Mouse (Mus musculus) cerebellum, postnatal 25 days (tissue): ENCODE results near the gene Tapbp.

ENCODE experiments used
- DNase-seq, 2 experiments: peaks; one replicate each; pipeline ENCODE4 v3.0.0; 2021; ENCODE audit warnings: mixed read lengths in 2 of 2

Tapbp gene

DNA sequence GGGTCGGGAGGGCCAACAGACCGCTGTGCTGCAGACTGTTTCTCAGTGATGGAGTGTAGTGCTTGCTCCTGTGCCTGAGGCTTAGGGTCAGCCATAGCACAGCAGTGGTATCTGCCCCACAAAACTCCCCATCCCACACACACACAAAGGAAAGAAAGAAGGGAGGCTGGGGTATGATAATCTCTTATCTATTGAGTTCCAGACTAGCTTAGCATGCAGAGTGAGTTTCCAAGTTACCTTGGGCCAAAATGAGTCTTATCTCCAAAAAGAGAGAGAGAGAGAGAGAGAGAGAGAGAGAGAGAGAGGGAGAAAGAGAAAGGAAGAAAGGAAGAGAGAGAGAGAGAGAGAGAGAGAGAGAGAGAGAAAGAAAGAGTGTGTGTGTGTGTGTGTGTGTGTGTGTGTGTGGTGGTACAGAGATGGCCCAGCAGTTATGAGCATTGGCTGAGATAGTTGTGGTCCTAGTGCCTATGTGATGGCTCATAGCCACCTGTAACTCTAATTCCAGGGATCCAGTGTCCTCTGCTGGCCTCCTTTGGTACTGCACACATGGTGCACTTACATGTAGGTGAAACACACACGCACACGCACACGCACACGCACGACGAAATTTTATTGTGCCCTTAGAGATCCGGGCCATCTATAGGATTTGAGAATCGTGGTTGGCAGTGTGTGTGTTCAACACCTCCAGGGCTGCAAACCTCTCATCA lies 9.0 kb downstream of the Tapbp start:
- DNase-seq: peak; percentile 44 to 66

DNA sequence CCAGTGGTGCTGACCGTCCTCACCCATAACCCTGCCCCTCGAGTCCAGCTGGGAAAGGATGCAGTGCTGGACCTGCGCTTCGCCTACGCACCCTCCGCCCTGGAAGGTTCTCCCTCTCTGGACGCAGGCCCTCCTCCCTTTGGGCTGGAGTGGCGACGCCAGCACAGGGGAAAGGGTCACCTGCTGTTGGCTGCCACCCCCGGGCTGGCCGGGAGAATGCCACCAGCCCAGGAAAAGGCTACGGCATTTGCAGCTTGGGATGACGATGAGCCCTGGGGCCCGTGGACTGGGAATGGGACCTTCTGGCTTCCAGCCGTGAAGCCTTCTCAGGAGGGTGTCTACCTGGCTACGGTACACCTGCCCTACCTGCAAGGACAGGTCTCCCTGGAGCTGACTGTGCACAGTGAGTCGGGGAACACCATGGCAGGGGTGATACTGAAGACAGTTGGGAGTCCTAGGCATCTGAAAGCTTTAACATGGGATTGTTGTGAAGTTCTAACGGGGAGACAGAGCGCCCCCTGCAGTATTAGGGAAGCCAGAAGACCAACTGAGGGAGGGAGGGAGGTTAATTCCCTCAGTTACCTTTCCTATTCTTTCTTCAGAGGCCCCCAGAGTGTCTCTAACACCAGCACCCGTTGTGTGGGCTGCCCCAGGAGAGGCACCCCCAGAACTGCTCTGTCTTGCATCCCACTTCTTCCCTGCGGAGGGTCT lies 9.9 kb downstream of the Tapbp start:
- DNase-seq: no peak

DNA sequence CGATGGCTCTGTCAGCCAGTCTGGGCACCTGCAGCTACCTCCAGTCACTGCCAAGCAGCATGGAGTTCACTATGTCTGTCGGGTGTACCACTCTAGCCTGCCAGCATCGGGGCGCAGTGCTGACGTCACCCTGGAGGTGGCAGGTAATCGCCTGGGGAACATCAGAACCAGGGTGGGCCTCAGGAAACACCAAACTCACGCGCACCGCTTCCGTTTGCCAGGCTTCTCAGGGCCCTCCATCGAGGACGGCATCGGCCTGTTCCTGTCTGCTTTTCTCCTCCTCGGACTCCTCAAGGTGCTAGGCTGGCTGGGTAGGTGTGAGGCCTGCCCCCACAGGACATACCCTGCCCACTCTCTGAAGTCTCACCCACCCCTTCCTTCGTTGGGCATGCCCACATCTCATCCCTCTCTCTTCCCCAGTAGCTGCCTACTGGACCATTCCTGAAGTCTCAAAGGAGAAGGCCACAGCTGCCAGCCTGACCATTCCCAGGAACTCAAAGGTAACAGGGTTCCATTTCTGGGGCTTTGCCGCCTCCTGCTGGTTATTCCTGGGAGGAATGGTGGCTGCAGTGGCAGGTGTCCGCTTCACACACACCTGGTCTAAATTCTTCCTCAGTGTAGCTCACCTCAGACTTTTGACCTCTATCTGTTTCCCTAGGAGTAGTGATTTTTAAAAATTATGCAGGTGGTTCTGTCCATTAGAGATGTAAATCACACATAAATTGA lies 10.7 kb downstream of the Tapbp start:
- DNase-seq: no peak

DNA sequence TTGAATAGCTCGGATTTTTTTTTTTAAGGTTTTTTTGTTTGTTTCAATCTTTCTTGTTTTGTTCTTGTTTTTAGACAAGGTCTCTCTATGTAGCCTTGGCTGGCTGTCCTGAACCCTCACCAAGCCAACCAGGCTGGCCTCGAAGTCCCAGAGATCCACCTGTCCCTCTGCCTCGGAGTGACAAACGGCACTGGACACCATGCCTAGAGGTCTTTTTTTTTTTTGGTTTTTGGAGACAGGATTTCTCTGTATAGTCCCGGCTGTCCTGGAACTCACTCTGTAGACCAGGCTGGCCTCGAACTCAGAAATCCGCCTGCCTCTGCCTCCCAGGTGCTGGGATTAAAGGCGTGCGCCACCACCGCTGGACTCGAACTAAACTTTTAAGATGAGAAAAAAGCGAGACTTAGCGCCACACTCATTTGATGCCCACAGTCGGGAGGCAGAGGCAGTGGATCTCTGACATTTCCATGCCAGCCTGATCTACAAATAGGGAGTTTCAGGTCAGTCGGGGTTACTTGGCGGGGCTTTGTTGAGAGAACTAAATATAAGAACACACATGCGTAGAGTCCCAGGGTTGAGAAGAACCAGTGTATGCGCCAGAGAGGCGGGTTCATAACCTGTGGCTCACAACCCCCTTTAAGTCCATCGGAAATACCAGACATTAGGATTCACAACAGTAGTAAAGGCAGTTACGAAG lies 12.7 kb downstream of the Tapbp start:
- no peak for DNase-seq

DNA sequence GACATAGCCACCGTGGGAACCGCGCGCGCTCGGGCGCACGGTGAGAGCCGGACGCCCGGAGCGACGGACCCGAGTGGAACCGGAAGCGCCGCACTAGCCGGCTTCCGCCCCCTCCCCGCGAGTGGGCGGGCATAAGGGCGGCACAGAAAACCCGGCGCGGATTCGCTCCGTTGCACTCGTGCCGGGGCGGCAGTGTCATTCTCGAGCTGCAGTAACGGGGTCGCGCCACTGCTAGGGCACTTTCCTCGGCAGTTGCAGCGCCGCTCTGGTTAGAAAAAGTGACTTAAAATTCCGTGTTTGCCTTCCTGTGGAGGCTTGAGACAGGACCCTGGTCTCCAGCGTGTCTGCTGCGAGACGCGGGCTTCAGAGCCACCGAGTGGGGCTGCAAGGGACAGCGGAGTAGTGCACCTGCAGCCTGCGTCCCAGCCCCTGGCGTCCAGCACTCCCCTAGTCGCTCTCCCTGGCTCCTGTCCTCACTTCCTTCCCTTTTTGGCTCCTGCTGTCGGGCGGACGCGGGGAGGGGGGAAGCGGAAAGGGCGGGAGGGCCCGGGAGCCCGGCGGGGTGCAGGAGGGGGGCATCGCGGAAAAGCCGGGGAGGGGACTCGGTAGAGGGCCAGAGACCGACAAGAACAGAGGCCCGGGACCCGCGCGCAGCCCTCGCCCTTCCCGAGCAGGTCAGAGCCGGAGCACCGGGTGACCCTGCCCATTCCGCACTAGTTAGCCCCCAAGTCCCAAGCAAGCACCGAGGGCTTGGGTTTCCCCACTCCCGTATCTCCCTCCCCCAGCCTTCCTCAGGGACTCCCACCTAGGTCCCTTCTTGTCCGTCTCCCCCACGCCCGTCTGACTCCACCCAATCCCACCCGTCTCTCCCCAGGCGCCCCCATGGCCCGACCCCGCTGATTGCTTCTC lies 13.9 kb downstream of the Tapbp start, which contains the start of gene Rgl2:
Gene Rgl2 (plus strand): TSS at position 173 of the 909 bp plus-strand sequence.
- DNase-seq: peak; percentile 98

DNA sequence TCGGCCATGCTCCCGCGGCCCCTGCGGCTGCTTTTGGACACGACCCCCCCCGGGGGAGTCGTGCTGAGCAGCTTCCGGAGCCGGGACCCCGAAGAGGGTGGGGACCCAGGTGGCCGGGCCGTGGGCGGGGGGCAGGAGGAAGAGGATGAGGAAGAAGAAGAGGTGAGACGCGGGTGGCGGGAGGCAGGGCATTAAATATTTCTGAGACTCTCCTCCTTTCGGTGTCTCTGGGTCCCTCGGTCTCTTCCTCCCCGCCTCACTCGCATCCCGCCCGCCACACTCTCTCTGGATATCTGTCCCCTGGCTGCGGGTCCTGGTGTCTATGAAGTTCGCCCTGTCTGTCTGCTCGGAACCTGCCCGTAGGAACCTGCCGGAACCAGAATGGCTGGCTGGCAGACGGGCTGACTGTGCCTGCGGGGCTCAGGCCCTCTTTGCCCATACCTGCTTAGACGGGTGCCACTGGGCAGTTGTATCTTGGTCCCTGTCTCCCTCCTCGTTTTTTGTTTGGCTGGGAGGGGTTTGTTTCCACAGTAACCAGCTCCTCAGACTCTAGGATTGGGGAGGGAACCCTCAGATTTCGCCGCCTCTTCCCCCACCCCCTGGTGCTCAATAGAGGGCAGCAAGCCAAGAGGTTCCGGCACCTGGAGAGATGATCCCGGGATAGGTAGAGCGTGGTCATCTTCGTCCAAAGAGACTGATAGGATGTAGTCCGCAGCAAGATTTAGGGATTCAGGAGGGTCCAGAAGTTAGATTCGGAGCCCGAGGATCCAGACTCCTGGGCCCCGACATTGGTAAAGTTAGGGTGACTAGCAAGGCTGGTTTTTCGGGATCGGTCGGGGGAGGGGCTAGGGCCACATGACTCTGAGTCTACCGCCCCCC lies 14.8 kb downstream of the Tapbp start:
- peak; percentile 63 to 69 for DNase-seq

DNA sequence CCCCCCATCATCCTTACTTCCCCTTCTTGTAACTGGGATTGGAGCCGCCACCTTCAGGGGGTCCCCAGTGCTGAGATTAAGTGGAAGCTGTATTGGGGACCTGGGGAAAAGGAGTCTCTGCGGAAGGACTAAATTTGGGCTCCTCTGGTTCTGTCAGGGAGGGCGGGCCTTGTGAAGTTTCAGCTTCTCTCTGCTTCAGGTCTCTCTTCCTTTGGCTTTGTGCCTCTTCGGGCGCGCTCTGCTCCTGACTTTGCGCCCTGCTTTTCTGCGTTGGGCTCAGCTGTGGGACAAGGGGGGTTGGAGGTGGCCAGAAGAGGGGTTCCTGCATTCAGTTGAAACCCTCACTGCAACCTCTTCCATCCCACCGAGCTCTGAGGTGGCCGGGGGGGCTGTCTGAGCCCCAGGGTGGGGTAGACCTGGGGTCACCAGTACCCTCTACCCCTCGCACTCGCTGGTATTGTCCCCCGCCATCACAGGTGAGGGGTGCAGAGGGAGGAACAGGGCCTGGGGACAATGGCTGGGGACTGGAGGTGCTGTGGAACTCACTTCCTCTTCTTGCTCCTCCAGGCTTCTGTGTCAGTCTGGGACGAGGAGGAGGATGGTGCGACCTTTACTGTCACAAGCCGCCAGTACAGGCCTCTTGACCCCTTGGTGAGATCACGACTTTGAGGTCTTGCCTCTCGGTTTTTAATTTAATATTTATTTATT lies 15.6 kb downstream of the Tapbp start:
- DNase-seq: no peak

DNA sequence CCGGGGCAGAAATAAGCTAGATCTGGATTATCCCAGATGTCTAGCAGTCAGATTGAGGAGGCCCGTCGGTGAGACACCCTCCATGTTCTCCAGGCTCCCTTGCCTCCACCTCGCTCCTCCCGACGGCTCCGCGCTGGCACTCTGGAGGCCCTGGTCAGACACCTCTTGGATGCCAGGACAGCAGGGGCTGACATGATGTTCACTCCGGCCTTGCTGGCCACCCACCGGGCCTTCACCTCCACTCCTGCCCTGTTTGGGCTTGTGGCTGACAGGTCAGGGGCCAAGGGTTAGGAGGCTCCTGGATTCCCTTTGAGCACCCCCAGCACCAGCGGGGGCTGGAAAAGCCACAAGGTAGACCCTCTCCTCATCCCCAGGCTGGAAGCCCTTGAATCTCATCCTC lies 16.2 kb downstream of the Tapbp start:
- DNase-seq: no peak

DNA sequence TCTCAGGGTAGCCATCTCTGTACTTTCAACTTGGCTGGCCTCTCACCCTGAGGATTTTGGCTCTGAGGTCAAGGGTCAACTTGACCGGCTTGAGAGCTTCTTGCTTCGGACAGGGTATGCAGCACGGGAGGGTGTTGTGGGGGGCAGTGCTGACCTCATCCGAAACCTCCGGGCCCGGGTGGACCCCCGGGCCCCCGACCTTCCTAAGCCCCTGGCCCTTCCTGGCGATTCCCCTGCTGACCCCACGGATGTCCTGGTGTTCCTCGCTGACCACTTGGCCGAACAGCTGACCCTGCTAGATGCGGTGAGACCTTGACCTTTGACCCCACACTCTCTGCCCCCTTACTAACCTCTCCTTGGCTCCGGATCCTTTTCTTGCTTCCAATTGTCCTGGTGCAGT lies 16.7 kb downstream of the Tapbp start:
- no peak for DNase-seq

DNA sequence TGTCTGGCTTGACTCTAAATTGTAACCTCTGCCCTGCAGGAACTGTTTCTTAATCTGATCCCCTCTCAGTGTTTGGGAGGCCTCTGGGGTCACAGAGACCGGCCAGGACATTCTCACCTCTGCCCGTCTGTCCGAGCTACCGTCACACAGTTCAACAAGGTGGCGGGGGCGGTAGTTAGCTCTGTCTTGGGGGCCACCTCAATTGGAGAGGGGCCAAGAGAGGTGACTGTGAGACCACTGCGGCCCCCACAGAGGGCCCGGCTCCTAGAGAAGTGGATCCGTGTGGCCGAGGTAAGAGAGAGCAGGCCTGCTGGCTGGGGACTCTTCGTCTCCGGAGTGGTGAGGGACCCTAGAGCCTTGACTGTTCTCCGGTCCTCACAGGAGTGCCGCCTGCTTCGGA lies 17.3 kb downstream of the Tapbp start:
- DNase-seq: no peak

DNA sequence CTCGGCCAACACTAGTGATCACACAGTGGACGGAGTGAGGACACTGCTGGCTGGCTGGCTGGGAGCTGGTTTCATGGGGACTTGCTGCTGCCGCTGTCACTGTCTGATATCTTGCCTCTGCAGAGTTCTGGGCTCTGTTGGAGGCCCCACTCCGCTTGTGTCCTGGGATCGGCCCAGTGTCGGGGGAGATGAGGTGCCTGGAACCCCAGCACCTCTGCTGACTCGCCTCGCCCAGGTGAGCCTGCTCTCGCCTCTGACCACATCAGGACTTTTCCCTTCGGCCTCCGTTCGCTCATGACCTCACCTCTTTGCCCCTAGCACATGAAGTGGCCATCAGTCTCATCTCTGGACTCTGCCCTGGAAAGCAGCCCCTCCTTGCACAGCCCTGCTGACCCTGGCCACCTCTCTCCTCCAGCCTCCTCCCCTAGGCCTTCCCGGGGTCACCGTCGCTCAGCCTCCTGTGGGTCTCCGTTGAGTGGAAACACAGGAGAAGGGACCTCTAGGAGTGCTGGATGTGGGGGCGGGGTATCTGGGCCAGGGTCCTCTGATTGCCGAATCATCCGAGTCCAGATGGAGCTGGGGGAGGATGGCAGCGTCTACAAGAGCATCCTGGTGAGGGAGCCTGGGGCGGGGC lies 19.8 kb downstream of the Tapbp start:
- no peak for DNase-seq

DNA sequence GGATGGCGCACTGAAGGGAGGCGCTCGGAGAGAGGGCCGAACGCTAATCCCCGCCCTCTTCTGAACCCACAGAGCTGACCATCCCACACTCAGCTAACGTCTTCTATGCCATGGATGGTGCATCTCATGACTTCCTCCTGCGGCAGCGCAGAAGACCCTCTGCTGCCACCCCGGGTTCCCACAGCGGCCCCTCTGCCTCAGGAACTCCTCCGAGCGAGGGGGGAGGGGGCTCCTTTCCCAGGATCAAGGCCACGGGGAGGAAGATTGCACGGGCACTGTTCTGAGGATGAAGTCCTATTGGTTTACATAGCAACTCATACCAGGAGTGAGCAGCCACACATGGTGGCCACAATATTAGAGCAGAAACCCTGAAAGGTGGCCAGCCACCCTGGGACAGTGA lies 21.3 kb downstream of the Tapbp start:
- DNase-seq: no peak

DNA sequence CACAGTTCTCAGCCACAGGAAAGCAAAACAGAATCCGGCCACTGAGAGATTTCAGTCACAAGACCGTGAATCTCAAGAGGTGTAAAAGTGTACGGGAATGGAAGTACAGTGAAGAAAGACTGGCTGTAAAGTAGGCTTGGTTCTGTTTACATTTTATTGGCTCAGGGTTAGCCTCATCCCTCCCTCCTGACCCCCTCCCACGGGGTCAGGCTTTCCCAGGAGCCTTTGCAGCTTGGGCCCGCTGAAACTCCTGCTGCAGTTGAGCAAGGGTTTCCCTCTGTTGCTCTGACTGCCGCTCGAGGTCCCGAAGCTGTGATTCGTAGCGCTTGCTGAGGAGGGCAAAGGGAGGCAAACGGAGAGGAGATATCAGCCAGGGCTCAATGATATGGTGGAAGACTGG lies 23.1 kb downstream of the Tapbp start:
- DNase-seq: no peak

DNA sequence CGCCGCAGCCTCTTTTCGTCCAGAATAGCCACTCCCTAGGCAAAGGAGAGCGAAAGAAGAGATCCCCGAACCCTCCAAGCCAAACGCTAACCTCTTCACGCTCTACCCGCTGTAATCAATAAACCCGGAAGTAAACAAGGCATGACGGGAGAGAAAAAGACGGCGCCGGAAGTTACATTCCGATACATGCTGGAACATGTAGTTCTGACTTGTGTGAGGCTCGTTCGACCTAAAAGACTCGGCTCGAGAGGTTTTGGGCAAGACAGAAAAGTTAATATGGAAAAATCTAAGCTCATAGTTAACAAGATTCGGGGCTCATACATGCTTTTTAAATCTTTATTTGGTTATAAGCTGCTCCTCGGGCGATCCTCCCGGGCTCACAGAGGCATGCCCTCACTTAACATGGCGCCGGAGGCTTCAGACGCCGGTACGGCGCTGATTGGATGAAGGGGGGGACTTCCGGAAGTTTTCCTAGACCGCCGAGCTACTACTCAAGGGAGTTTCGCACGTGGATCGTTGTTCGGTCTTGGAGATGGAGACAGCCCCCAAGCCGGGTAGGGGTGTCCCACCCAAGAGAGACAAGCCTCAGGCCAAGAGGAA lies 24.6 kb downstream of the Tapbp start, which contains the start of the genes Pfdn6 and Wdr46:
Gene Pfdn6 (minus strand): TSS at position 138 of the 600 bp plus-strand sequence.
Gene Wdr46 (plus strand): TSS at position 455 of the 600 bp plus-strand sequence.
- DNase-seq: peak; percentile 88 to 92

DNA sequence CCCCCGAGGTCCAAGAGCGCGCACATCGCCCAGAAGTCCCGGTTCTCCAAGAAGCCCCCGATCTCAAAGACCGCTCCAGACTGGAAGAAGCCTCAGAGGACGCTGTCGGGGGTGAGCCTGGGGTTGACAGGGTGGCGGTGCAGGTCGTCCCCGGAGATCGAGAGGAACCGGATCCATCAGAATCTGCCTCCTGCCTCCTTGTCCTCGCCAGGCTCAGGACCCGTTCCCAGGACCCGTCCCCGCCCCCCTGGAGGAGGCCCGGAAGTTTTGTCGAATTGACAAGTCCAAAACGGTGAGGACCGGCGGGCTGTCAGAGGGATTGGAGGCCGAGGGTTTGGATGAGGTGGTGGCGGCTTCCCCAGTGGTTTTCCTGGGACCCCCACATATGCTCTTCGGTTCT lies 25.3 kb downstream of the Tapbp start:
- peak; percentile 25 to 41 for DNase-seq

DNA sequence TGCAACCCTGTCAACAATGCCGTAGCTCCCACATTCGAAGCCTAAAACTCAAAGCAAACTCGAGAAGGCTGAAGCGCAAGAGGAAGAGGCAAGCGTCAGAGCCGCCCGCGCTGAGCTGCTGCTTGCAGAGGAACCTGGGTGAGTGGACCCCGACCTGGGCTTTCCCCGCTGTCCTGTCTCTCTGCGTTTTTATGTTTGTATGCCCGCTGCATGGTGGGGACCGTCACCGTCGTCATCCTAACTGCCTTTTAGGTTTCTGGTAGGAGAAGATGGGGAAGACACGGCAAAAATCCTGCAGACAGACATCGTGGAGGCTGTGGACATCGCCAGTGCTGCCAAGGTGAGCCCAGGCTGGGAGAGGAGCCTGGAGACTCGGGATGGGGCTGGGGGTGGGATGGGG lies 25.7 kb downstream of the Tapbp start:
- no peak for DNase-seq

DNA sequence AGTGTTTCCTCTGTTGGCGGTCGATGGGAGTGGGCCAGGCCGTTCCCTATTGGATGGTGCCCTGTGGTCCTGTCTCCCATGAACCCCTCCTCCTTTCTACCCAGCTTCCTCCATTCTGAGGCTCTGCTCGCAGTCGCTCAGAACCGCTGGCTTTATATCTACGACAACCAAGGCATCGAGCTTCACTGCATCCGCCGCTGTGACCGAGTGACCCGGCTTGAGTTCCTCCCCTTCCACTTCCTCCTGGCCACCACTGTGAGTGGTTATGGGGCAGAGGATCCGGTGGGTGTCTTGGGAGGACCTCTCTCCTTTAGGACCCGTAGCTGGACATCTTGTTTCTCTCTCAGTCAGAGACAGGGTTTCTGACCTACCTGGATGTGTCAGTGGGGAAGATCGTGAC lies 27.8 kb downstream of the Tapbp start:
- no peak for DNase-seq

DNA sequence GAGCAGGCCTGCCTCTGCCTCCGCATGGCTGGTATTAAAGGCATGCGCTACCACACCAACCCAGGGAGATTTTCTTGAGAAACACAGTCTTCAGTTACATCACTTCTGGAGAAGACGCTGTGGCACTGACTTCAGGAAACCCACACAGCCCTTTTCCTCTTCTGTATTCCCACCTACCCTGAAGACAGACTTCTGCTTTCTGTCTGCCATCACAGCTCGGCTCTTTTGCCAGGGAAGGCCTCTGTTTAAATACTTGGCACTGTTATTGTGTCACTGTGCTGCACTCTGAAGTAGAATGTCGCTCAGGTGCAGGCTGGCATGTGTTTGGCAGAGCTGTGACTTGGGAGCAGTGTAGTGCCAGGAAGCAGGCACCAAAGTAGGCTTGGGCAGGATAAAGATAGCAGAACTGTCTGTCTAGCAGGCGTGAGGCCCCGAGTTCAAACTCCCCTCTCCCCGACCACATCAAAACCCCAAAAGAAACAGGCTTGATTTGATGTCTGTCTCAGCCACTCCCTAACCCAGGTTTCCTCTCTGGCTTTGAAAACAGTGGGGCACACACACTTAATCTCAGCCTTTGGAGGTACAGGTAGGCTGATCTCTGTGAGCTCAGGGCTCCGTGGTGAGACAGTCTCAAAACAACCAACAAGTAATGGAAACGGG lies 31.9 kb downstream of the Tapbp start:
- DNase-seq: no peak
